ENCODE assay signal across 26 mouse cellular contexts in the genomic region with DNA sequence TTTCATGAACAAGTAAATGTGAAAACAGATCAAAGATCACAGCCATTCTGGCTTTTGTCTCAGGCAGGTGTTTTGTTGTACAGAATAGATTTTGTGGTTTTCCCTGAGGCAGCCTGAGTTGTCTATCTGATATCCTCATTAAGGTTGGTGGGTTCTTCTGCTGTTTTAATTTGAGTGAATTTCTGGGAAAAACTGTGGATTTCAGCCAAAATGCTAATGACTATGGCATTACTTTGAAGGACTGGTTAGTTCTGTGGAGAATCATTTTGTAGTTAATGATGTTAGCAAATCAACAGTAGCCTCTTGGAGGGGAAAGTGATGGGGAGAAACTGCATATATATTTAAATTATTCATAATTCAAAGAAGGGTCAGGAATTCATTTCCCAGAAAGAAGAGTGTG.
"Had no signal": no experiment of that assay in that cellular context is flagged by ENCODE, and none has a peak within 500 bp of the region (broad histone marks: within the 10 kb centered on the region; RNA-seq: fewer than 3 reads in every experiment).

No protein-coding gene starts in this region.

- H3K36me3 ChIP-seq: heart, embryonic 13.5 days; heart, embryonic 15.5 days; hindbrain, embryonic 13.5 days; hindbrain, embryonic 15.5 days; kidney, embryonic 15.5 days; limb, embryonic 13.5 days; limb, embryonic 15.5 days; liver, embryonic 12.5 days had no signal

- H3K27ac ChIP-seq: heart, adult 2 months; heart, embryonic 13.5 days; heart, embryonic 15.5 days; hindbrain, embryonic 13.5 days; hindbrain, embryonic 15.5 days; hindbrain, postnatal 0 days; kidney, embryonic 15.5 days; kidney, postnatal 0 days; layer of hippocampus, adult 2 months; left cerebral cortex, adult 2 months; limb, embryonic 13.5 days; limb, embryonic 15.5 days; liver, embryonic 12.5 days had no signal

- H3K4me1 ChIP-seq: heart, embryonic 13.5 days; heart, embryonic 15.5 days; hindbrain, embryonic 13.5 days; hindbrain, embryonic 15.5 days; kidney, embryonic 15.5 days; limb, embryonic 15.5 days; liver, embryonic 12.5 days had no signal

- H3K4me3 ChIP-seq: heart, adult 2 months; heart, embryonic 13.5 days; heart, embryonic 15.5 days; hindbrain, embryonic 13.5 days; hindbrain, embryonic 15.5 days; kidney, embryonic 15.5 days; layer of hippocampus, adult 2 months; left cerebral cortex, adult 2 months; limb, embryonic 13.5 days; limb, embryonic 15.5 days; liver, embryonic 12.5 days had no signal

- H3K27me3 ChIP-seq: heart, embryonic 13.5 days; heart, embryonic 15.5 days; hindbrain, embryonic 13.5 days; hindbrain, embryonic 15.5 days; kidney, embryonic 15.5 days; limb, embryonic 13.5 days; limb, embryonic 15.5 days; liver, embryonic 12.5 days had no signal

- H3K9me3 ChIP-seq: heart, embryonic 15.5 days; hindbrain, embryonic 13.5 days; hindbrain, embryonic 15.5 days; kidney, embryonic 15.5 days; limb, embryonic 13.5 days; limb, embryonic 15.5 days; liver, embryonic 12.5 days had no signal

- H3K4me2 ChIP-seq: heart, embryonic 11.5 days; heart, embryonic 13.5 days; heart, embryonic 15.5 days; hindbrain, embryonic 13.5 days; hindbrain, embryonic 15.5 days; kidney, embryonic 15.5 days; limb, embryonic 13.5 days; limb, embryonic 15.5 days; liver, embryonic 12.5 days had no signal

- ATAC-seq: hindbrain, postnatal 0 days; intestine, embryonic 16.5 days; liver, embryonic 12.5 days had no signal

- H3K9ac ChIP-seq: heart, embryonic 13.5 days; heart, embryonic 15.5 days; hindbrain, embryonic 13.5 days; hindbrain, embryonic 15.5 days; kidney, embryonic 15.5 days; limb, embryonic 13.5 days; limb, embryonic 15.5 days; liver, embryonic 12.5 days had no signal

- DNase-seq: gastrocnemius, postnatal 14 days; gastrocnemius, postnatal 36 days; heart, adult 11 months; heart, adult 2 months; heart, postnatal 14 days; heart, postnatal 36 days; kidney, adult 11 months; kidney, adult 2 months; kidney, adult 9 months; kidney, postnatal 14 days; kidney, postnatal 4 days; left cerebral cortex, postnatal 4 days had no signal
